Mouse (Mus musculus) testis, adult 2 months (tissue): ENCODE data around the gene Anxa8. TPM values are rescaled to one million over a fixed set of nuclear protein-coding genes. Genes with fewer than 3 reads are reported as not detected.

Experiments
- H3K27ac ChIP-seq: fragments of 200-500 bp; 2 replicates; pipeline ENCODE4 v1.5.1; 2012; ENCODE audit warnings: low read depth, low read length; ENCODE audit not compliant: control insufficient read depth, insufficient read depth
- H3K27me3 ChIP-seq: fragments of 200-500 bp; 2 replicates; pipeline ENCODE4 v1.6.1; 2012; ENCODE audit warnings: mild to moderate bottlenecking, low read length, moderate library complexity; ENCODE audit not compliant: control insufficient read depth, insufficient read depth
- H3K36me3 ChIP-seq: fragments of 200-500 bp; 2 replicates; pipeline ENCODE4 v1.6.1; 2012; ENCODE audit warnings: mild to moderate bottlenecking, low read length; ENCODE audit not compliant: control insufficient read depth, insufficient read depth
- H3K4me1 ChIP-seq: fragments of 200-500 bp; 2 replicates; pipeline ENCODE4 v1.6.1; 2012; ENCODE audit warnings: low read length; ENCODE audit not compliant: control insufficient read depth, insufficient read depth
- H3K4me3 ChIP-seq: fragments of 200-500 bp; 2 replicates; pipeline ENCODE4 v1.5.1; 2012; ENCODE audit warnings: low read depth, mild to moderate bottlenecking, low read length, moderate library complexity, mixed read lengths; ENCODE audit not compliant: control insufficient read depth
- CTCF ChIP-seq: fragments of 200-500 bp; IDR thresholded peaks from 2 replicates; pipeline ENCODE4 v1.5.1; 2012; ENCODE audit warnings: low read depth, mild to moderate bottlenecking, inconsistent platforms, low read length, moderate library complexity; ENCODE audit not compliant: control insufficient read depth, insufficient read depth, insufficient replicate concordance
- POLR2A ChIP-seq: fragments of 200-500 bp; IDR thresholded peaks from 2 replicates; pipeline ENCODE4 v1.6.1; 2012; ENCODE audit warnings: low read depth, mild to moderate bottlenecking, inconsistent platforms, low read length, moderate library complexity; ENCODE audit not compliant: control insufficient read depth
- polyA plus RNA-seq: library from polyadenylated mRNA; depleted of rRNA; stranded (reverse); fragments of >200 nt; gene quantifications from 2 replicates; pipeline ENCODE4 v1.2.3, GENCODE M21; 2012

Gene Anxa8
- polyA plus RNA-seq, 1 experiment = 0.21 TPM

- H3K27ac ChIP-seq = no peak overlapping the region
- TF ChIP-seq POLR2A (no peak), CTCF (no peak)
- H3K36me3 ChIP-seq = no peaks in the 10 kb centered on the region
- H3K4me3 ChIP-seq = no peak overlapping the region
- no peaks in the 10 kb centered on the region for H3K4me1 ChIP-seq
- H3K27me3 ChIP-seq = no peaks in the 10 kb centered on the region
These were observed 33.4 kb downstream of the Anxa8 start for GRCm38 (mm10) chr14:34119046-34119723.

GRCm38 (mm10) chr14:34120016-34120910 is 34.5 kb downstream of the Anxa8 start:
- H3K27me3 ChIP-seq = no peaks in the 10 kb centered on the region
- H3K4me1 ChIP-seq = no peaks in the 10 kb centered on the region
- H3K4me3 ChIP-seq = no peak overlapping the region
- H3K36me3 ChIP-seq = no peaks in the 10 kb centered on the region
- TF ChIP-seq POLR2A (no peak), CTCF (no peak)
- no peak overlapping the region for H3K27ac ChIP-seq

- Histone ChIP-seq H3K4me3 (no peak overlapping the region), H3K4me1 (no peaks in the 10 kb centered on the region)
- no peak for TF ChIP-seq CTCF
These were observed 35.2 kb downstream of the Anxa8 start for GRCm38 (mm10) chr14:34120923-34121351.

GRCm38 (mm10) chr14:34121691-34122090 is 35.9 kb downstream of the Anxa8 start:
- H3K27ac ChIP-seq = no peak overlapping the region
- TF ChIP-seq CTCF (no peak), POLR2A (no peak)
- no peaks in the 10 kb centered on the region for H3K4me1 ChIP-seq

More at GRCm38 (mm10) chr14:34120923-34121351, 35.2 kb downstream of the Anxa8 start:
- no peak overlapping the region for H3K27ac ChIP-seq
- no peaks in the 10 kb centered on the region for H3K36me3 ChIP-seq
- H3K27me3 ChIP-seq = no peaks in the 10 kb centered on the region

GRCm38 (mm10) chr14:34131216-34131615 is 45.4 kb downstream of the Anxa8 start:
- H3K36me3 ChIP-seq = no peaks in the 10 kb centered on the region
- no peak overlapping the region for H3K27ac ChIP-seq
- no peaks in the 10 kb centered on the region for H3K27me3 ChIP-seq
- H3K4me1 ChIP-seq = no peaks in the 10 kb centered on the region
- no peak overlapping the region for H3K4me3 ChIP-seq
- TF ChIP-seq CTCF = no peak
- no peak for TF ChIP-seq POLR2A

More at GRCm38 (mm10) chr14:34121691-34122090, 35.9 kb downstream of the Anxa8 start:
- H3K4me3 ChIP-seq = no peak overlapping the region
- H3K36me3 ChIP-seq = no peaks in the 10 kb centered on the region
- no peaks in the 10 kb centered on the region for H3K27me3 ChIP-seq

- no peak for TF ChIP-seq POLR2A
- TF ChIP-seq CTCF = no peak
- no peaks in the 10 kb centered on the region for H3K36me3 ChIP-seq
- no peak overlapping the region for H3K27ac ChIP-seq
- no peak overlapping the region for H3K4me3 ChIP-seq
- H3K27me3 ChIP-seq = no peaks in the 10 kb centered on the region
- H3K4me1 ChIP-seq = no peaks in the 10 kb centered on the region
These were observed 49.6 kb downstream of the Anxa8 start for GRCm38 (mm10) chr14:34135391-34135790.
